Mouse (Mus musculus) adipocyte (in vitro differentiated cells): Measurements from ENCODE around the gene Suz12.
"Not testable (repeated sequence)": the region's sequence is repeated elsewhere in the genome, so short reads cannot be mapped to it uniquely, and the experiment has no call there.

ENCODE experiments used
- DNase-seq: peaks from one replicate; pipeline ENCODE4 v3.0.0-alpha.2; 2016; ENCODE audit warnings: low spot score

The Suz12 gene

GRCm38 (mm10) chr11:79992035-79992591 is 793 bp upstream of the Suz12 start:
- DNase-seq, result no peak

- peak; percentile 55 for DNase-seq
Observed at GRCm38 (mm10) chr11:79993356-79994270, 707 bp downstream of the Suz12 start.

GRCm38 (mm10) chr11:79994271-79994988 is 1.5 kb downstream of the Suz12 start:
- no peak for DNase-seq

GRCm38 (mm10) chr11:80016533-80016932 is 23.6 kb downstream of the Suz12 start:
- not testable (repeated sequence) for DNase-seq

- DNase-seq, result peak; percentile 17
Observed at GRCm38 (mm10) chr11:80019792-80020191, 26.9 kb downstream of the Suz12 start.

GRCm38 (mm10) chr11:80021306-80021705 is 28.4 kb downstream of the Suz12 start:
- no peak for DNase-seq

- no peak for DNase-seq
Observed at GRCm38 (mm10) chr11:80037495-80037894, 44.6 kb downstream of the Suz12 start.

- DNase-seq, result peak; percentile 47
Observed at GRCm38 (mm10) chr11:80042615-80043418, 49.9 kb downstream of the Suz12 start.

- DNase-seq, result no peak
Observed at GRCm38 (mm10) chr11:80043419-80043817, 50.5 kb downstream of the Suz12 start.

GRCm38 (mm10) chr11:80046856-80047255 is 54.0 kb downstream of the Suz12 start:
- no peak for DNase-seq

- DNase-seq, result no peak
Observed at GRCm38 (mm10) chr11:80050088-80050487, 57.2 kb downstream of the Suz12 start.

- no peak for DNase-seq
Observed at GRCm38 (mm10) chr11:80052456-80052855, 59.5 kb downstream of the Suz12 start.

GRCm38 (mm10) chr11:80053171-80053570 is 60.3 kb downstream of the Suz12 start:
- no peak for DNase-seq

GRCm38 (mm10) chr11:80054659-80055058 is 61.8 kb downstream of the Suz12 start:
- DNase-seq, result no peak

- DNase-seq, result no peak
Observed at GRCm38 (mm10) chr11:80056141-80056540, 63.2 kb downstream of the Suz12 start.

GRCm38 (mm10) chr11:80062159-80062558 is 69.3 kb downstream of the Suz12 start:
- DNase-seq, result no peak

- DNase-seq, result not testable (repeated sequence)
Observed at GRCm38 (mm10) chr11:80066373-80066772, 73.5 kb downstream of the Suz12 start.

- DNase-seq, result no peak
Observed at GRCm38 (mm10) chr11:80067558-80067957, 74.7 kb downstream of the Suz12 start.

GRCm38 (mm10) chr11:80069815-80070214 is 76.9 kb downstream of the Suz12 start:
- DNase-seq, result no peak

- DNase-seq, result peak; percentile 22
Observed at GRCm38 (mm10) chr11:80071039-80071438, 78.1 kb downstream of the Suz12 start.

GRCm38 (mm10) chr11:80072365-80072764 is 79.5 kb downstream of the Suz12 start:
- no peak for DNase-seq
